Mouse (Mus musculus): ENCODE data around the gene Slc12a9. TPM values are rescaled to one million over a fixed set of nuclear protein-coding genes. Genes with fewer than 3 reads are reported as not detected.

Slc12a9 gene
- total RNA-seq, 2 experiments from 2014 or later = 0.15 to 1.7 TPM

Other genes with a start within 250 kb of the Slc12a9 start
- gene Trim56, start 217.4 kb downstream of the Slc12a9 start, total RNA-seq (2015; ENCODE audit: low replicate concordance) = 70.6 and 76.3 TPM in 2 replicates
- 89.0 and 113 TPM in 2 replicates for gene Trim56, start 217.4 kb downstream of the Slc12a9 start, total RNA-seq (2017; ENCODE audit: low replicate concordance)
- gene Muc3, start 184.3 kb downstream of the Slc12a9 start, total RNA-seq (2015; ENCODE audit: low replicate concordance) = not detected in 2 replicates
- gene Muc3, start 184.3 kb downstream of the Slc12a9 start, total RNA-seq (2017; ENCODE audit: low replicate concordance) = not detected in 2 replicates
- 0.42 TPM in 1 of 2 replicates, not detected in the other for gene Muc3a, start 121.2 kb downstream of the Slc12a9 start, total RNA-seq (2015; ENCODE audit: low replicate concordance)
- gene Muc3a, start 121.2 kb downstream of the Slc12a9 start, total RNA-seq (2017; ENCODE audit: low replicate concordance) = 0.64 TPM in 1 of 2 replicates, not detected in the other
- 261 and 288 TPM in 2 replicates for gene Ache, start 46.1 kb downstream of the Slc12a9 start, total RNA-seq (2015; ENCODE audit: low replicate concordance)
- gene Ache, start 46.1 kb downstream of the Slc12a9 start, total RNA-seq (2017; ENCODE audit: low replicate concordance) = 159 and 175 TPM in 2 replicates
- gene Ufsp1, start 39.0 kb downstream of the Slc12a9 start, total RNA-seq (2015; ENCODE audit: low replicate concordance) = 50.8 and 61.2 TPM in 2 replicates
- gene Ufsp1, start 39.0 kb downstream of the Slc12a9 start, total RNA-seq (2017; ENCODE audit: low replicate concordance) = 27.8 and 30.2 TPM in 2 replicates
- gene Srrt, start 25.9 kb downstream of the Slc12a9 start, total RNA-seq (2015; ENCODE audit: low replicate concordance) = 235 and 247 TPM in 2 replicates
- 557 and 577 TPM in 2 replicates for gene Srrt, start 25.9 kb downstream of the Slc12a9 start, total RNA-seq (2017; ENCODE audit: low replicate concordance)
- gene Trip6, start 19.2 kb downstream of the Slc12a9 start, total RNA-seq (2015; ENCODE audit: low replicate concordance) = 1.4 TPM in 1 of 2 replicates, not detected in the other
- gene Trip6, start 19.2 kb downstream of the Slc12a9 start, total RNA-seq (2017; ENCODE audit: low replicate concordance) = 1.8 and 7.2 TPM in 2 replicates
- gene Ephb4, start 16.5 kb upstream of the Slc12a9 start, total RNA-seq (2015; ENCODE audit: low replicate concordance) = 0.42 TPM in 1 of 2 replicates, not detected in the other
- not detected in 2 replicates for gene Ephb4, start 16.5 kb upstream of the Slc12a9 start, total RNA-seq (2017; ENCODE audit: low replicate concordance)
- not detected in 2 replicates for gene Zan, start 143.5 kb upstream of the Slc12a9 start, total RNA-seq (2015; ENCODE audit: low replicate concordance)
- not detected in 2 replicates for gene Zan, start 143.5 kb upstream of the Slc12a9 start, total RNA-seq (2017; ENCODE audit: low replicate concordance)
- 2.9 and 23.5 TPM in 2 replicates for gene Pop7, start 168.9 kb upstream of the Slc12a9 start, total RNA-seq (2015; ENCODE audit: low replicate concordance)
- gene Pop7, start 168.9 kb upstream of the Slc12a9 start, total RNA-seq (2017; ENCODE audit: low replicate concordance) = 0.38 and 10.8 TPM in 2 replicates
- gene Gigyf1, start 185.0 kb upstream of the Slc12a9 start, total RNA-seq (2015; ENCODE audit: low replicate concordance) = 5.4 and 5.8 TPM in 2 replicates
- gene Gigyf1, start 185.0 kb upstream of the Slc12a9 start, total RNA-seq (2017; ENCODE audit: low replicate concordance) = 8.1 and 11.2 TPM in 2 replicates
- not detected in 2 replicates for gene Epo, start 199.6 kb upstream of the Slc12a9 start, total RNA-seq (2015; ENCODE audit: low replicate concordance)
- not detected in 2 replicates for gene Epo, start 199.6 kb upstream of the Slc12a9 start, total RNA-seq (2017; ENCODE audit: low replicate concordance)
- 253 and 262 TPM in 2 replicates for gene Gnb2, start 199.9 kb upstream of the Slc12a9 start, total RNA-seq (2015; ENCODE audit: low replicate concordance)
- gene Gnb2, start 199.9 kb upstream of the Slc12a9 start, total RNA-seq (2017; ENCODE audit: low replicate concordance) = 152 and 170 TPM in 2 replicates
- not detected in 2 replicates for gene Actl6b, start 219.9 kb upstream of the Slc12a9 start, total RNA-seq (2015; ENCODE audit: low replicate concordance)
- gene Actl6b, start 219.9 kb upstream of the Slc12a9 start, total RNA-seq (2017; ENCODE audit: low replicate concordance) = not detected in 2 replicates
- 44.9 and 62.0 TPM in 2 replicates for gene Tfr2, start 236.2 kb upstream of the Slc12a9 start, total RNA-seq (2015; ENCODE audit: low replicate concordance)
- 42.2 and 61.0 TPM in 2 replicates for gene Tfr2, start 236.2 kb upstream of the Slc12a9 start, total RNA-seq (2017; ENCODE audit: low replicate concordance)

Data from erythroid progenitor cell, adult 5-6 weeks (primary cell).